Mouse (Mus musculus): ENCODE results near the gene Lamtor3.

- TF ChIP-seq GATA1 (IDR thresholded peaks at IDR 0.05; ENCODE audit: borderline replicate concordance, low read length), result no peak
- TF ChIP-seq FLI1 (IDR thresholded peaks at IDR 0.05; ENCODE audit: low read length), result no peak
Measured at GRCm38 (mm10) chr3:137951819-137952218, 33.5 kb downstream of the Lamtor3 start.
